Mouse (Mus musculus): ENCODE measurements around the gene Syce2. TPM values are rescaled to one million over a fixed set of nuclear protein-coding genes. Genes with fewer than 3 reads are reported as not detected.
A peak's percentile ranks its signal among the peaks of the same experiment; 100 is the strongest.
"Not testable (repeated sequence)": the region's sequence is repeated elsewhere in the genome, so short reads cannot be mapped to it uniquely, and the experiment has no call there.

Gene Syce2
- total RNA-seq, 1 experiment from 2014 or later, result 93.5 TPM

- no peak for ATAC-seq (replicated peaks in 1 of 2; ENCODE audit: insufficient read depth in 1 of 2, low FRiP score in 2 of 2, low TSS enrichment in 1 of 2, low read depth in 1 of 2, poor library complexity in 2 of 2, severe bottlenecking in 2 of 2)
These were observed 12.8 kb downstream of the Syce2 start for GRCm38 (mm10) chr8:84884728-84885127.

GRCm38 (mm10) chr8:84888280-84888679 lies 16.4 kb downstream of the Syce2 start:
- no peak for ATAC-seq (replicated peaks in 1 of 2; ENCODE audit: insufficient read depth in 1 of 2, low FRiP score in 2 of 2, low TSS enrichment in 1 of 2, low read depth in 1 of 2, poor library complexity in 2 of 2, severe bottlenecking in 2 of 2)

GRCm38 (mm10) chr8:84889141-84889540 lies 17.2 kb downstream of the Syce2 start:
- ATAC-seq (replicated peaks in 1 of 2; ENCODE audit: insufficient read depth in 1 of 2, low FRiP score in 2 of 2, low TSS enrichment in 1 of 2, low read depth in 1 of 2, poor library complexity in 2 of 2, severe bottlenecking in 2 of 2), result no peak

- no peak for ATAC-seq (replicated peaks in 1 of 2; ENCODE audit: insufficient read depth in 1 of 2, low FRiP score in 2 of 2, low TSS enrichment in 1 of 2, low read depth in 1 of 2, poor library complexity in 2 of 2, severe bottlenecking in 2 of 2)
These were observed 21.2 kb downstream of the Syce2 start for GRCm38 (mm10) chr8:84892993-84893708.

GRCm38 (mm10) chr8:84893709-84894134 lies 21.8 kb downstream of the Syce2 start, which contains the start of gene Gcdh:
Gcdh (minus strand) TSS chr8:84893921.
- ATAC-seq (replicated peaks in 1 of 2; ENCODE audit: insufficient read depth in 1 of 2, low FRiP score in 2 of 2, low TSS enrichment in 1 of 2, low read depth in 1 of 2, poor library complexity in 2 of 2, severe bottlenecking in 2 of 2), result peak; percentile 99 to 100

GRCm38 (mm10) chr8:84895963-84896362 lies 24.1 kb downstream of the Syce2 start:
- no peak for ATAC-seq (replicated peaks in 1 of 2; ENCODE audit: insufficient read depth in 1 of 2, low FRiP score in 2 of 2, low TSS enrichment in 1 of 2, low read depth in 1 of 2, poor library complexity in 2 of 2, severe bottlenecking in 2 of 2)

GRCm38 (mm10) chr8:84901071-84901470 lies 29.2 kb downstream of the Syce2 start:
- ATAC-seq (replicated peaks in 1 of 2; ENCODE audit: insufficient read depth in 1 of 2, low FRiP score in 2 of 2, low TSS enrichment in 1 of 2, low read depth in 1 of 2, poor library complexity in 2 of 2, severe bottlenecking in 2 of 2), result no peak

- ATAC-seq (replicated peaks in 1 of 2; ENCODE audit: insufficient read depth in 1 of 2, low FRiP score in 2 of 2, low TSS enrichment in 1 of 2, low read depth in 1 of 2, poor library complexity in 2 of 2, severe bottlenecking in 2 of 2), result no peak
These were observed 29.8 kb downstream of the Syce2 start, which contains the start of gene Klf1 for GRCm38 (mm10) chr8:84901752-84902151. Klf1 (plus strand) TSS chr8:84901928.

GRCm38 (mm10) chr8:84902367-84902919 lies 30.5 kb downstream of the Syce2 start:
- ATAC-seq (replicated peaks in 1 of 2; ENCODE audit: insufficient read depth in 1 of 2, low FRiP score in 2 of 2, low TSS enrichment in 1 of 2, low read depth in 1 of 2, poor library complexity in 2 of 2, severe bottlenecking in 2 of 2), result no peak

- ATAC-seq (replicated peaks in 1 of 2; ENCODE audit: insufficient read depth in 1 of 2, low FRiP score in 2 of 2, low TSS enrichment in 1 of 2, low read depth in 1 of 2, poor library complexity in 2 of 2, severe bottlenecking in 2 of 2), result peak; percentile 86 to 89
These were observed 31.2 kb downstream of the Syce2 start for GRCm38 (mm10) chr8:84902920-84903661.

- no peak for ATAC-seq (replicated peaks in 1 of 2; ENCODE audit: insufficient read depth in 1 of 2, low FRiP score in 2 of 2, low TSS enrichment in 1 of 2, low read depth in 1 of 2, poor library complexity in 2 of 2, severe bottlenecking in 2 of 2)
These were observed 32.4 kb downstream of the Syce2 start for GRCm38 (mm10) chr8:84904351-84904750.

- no peak for ATAC-seq (replicated peaks in 1 of 2; ENCODE audit: insufficient read depth in 1 of 2, low FRiP score in 2 of 2, low TSS enrichment in 1 of 2, low read depth in 1 of 2, poor library complexity in 2 of 2, severe bottlenecking in 2 of 2)
These were observed 35.1 kb downstream of the Syce2 start for GRCm38 (mm10) chr8:84907037-84907436.

GRCm38 (mm10) chr8:84907493-84907892 lies 35.6 kb downstream of the Syce2 start:
- ATAC-seq (replicated peaks in 1 of 2; ENCODE audit: insufficient read depth in 1 of 2, low FRiP score in 2 of 2, low TSS enrichment in 1 of 2, low read depth in 1 of 2, poor library complexity in 2 of 2, severe bottlenecking in 2 of 2), result no peak

- not testable (repeated sequence) for ATAC-seq (replicated peaks in 1 of 2; ENCODE audit: insufficient read depth in 1 of 2, low FRiP score in 2 of 2, low TSS enrichment in 1 of 2, low read depth in 1 of 2, poor library complexity in 2 of 2, severe bottlenecking in 2 of 2)
These were observed 36.1 kb downstream of the Syce2 start for GRCm38 (mm10) chr8:84907979-84908378.

- ATAC-seq (replicated peaks in 1 of 2; ENCODE audit: insufficient read depth in 1 of 2, low FRiP score in 2 of 2, low TSS enrichment in 1 of 2, low read depth in 1 of 2, poor library complexity in 2 of 2, severe bottlenecking in 2 of 2), result peak; percentile 92 to 93
These were observed 36.7 kb downstream of the Syce2 start, which contains the start of gene Dnase2a for GRCm38 (mm10) chr8:84908421-84909161. Dnase2a (plus strand) TSS chr8:84908560.

- no peak for ATAC-seq (replicated peaks in 1 of 2; ENCODE audit: insufficient read depth in 1 of 2, low FRiP score in 2 of 2, low TSS enrichment in 1 of 2, low read depth in 1 of 2, poor library complexity in 2 of 2, severe bottlenecking in 2 of 2)
These were observed 37.4 kb downstream of the Syce2 start for GRCm38 (mm10) chr8:84909162-84909767.

- no peak for ATAC-seq (replicated peaks in 1 of 2; ENCODE audit: insufficient read depth in 1 of 2, low FRiP score in 2 of 2, low TSS enrichment in 1 of 2, low read depth in 1 of 2, poor library complexity in 2 of 2, severe bottlenecking in 2 of 2)
These were observed 38.0 kb downstream of the Syce2 start for GRCm38 (mm10) chr8:84909949-84910348.
